ENCODE assay signal across 15 mouse cellular contexts in genomic region chr1:65217972-65218371, GRCm38 (mm10).
"Had no signal": no experiment of that assay in that cellular context is flagged by ENCODE, and none has a peak within 500 bp of the region (broad histone marks: within the 10 kb centered on the region; RNA-seq: fewer than 3 reads in every experiment).

No protein-coding gene starts in this region.

- DNase-seq: retina, postnatal 1 day; right cerebral cortex, adult 18-20 months; right cerebral cortex, postnatal 14 days; right cerebral cortex, postnatal 25 days; right cerebral cortex, postnatal 4 days; spleen, adult 18-20 months; thymus, adult 18-20 months; thymus, adult 2 months; thymus, postnatal 14 days; thymus, postnatal 25 days; thymus, postnatal 36 days; thymus, postnatal 4 days had no signal

- H3K27me3 ChIP-seq: neural tube, embryonic 13.5 days; neural tube, embryonic 15.5 days; stomach, embryonic 15.5 days had no signal

- H3K4me3 ChIP-seq: neural tube, embryonic 13.5 days; neural tube, embryonic 15.5 days; stomach, embryonic 15.5 days had no signal

- H3K4me2 ChIP-seq: neural tube, embryonic 13.5 days; neural tube, embryonic 15.5 days; stomach, embryonic 15.5 days had no signal
